Mouse (Mus musculus) CH12.LX (cell line): ENCODE measurements at regions not wholly inside any gene's neighbourhood (a gene's known extent, or its start where the extent isn't known, plus 50 kb on each side); places are given as distances from the start of the nearest gene placed in this dataset.

Source experiments
- CHD1 ChIP-seq: IDR thresholded peaks from 2 replicates; pipeline ENCODE4 v1.6.1; 2012; ENCODE audit warnings: low read depth, low read length, improper control_type of control experiment, inconsistent platforms
- CTCF ChIP-seq, 2 experiments: IDR thresholded peaks in 1 of 2; conservative IDR thresholded peaks in 1 of 2; 2 replicates each; pipeline ENCODE4 v1.5.1; 2011 to 2012; ENCODE audit warnings: low read depth in 2 of 2, low read length in 2 of 2, improper control_type of control experiment in 1 of 2, inconsistent platforms in 1 of 2, mild to moderate bottlenecking in 1 of 2, moderate library complexity in 1 of 2
- EP300 ChIP-seq: IDR thresholded peaks from 2 replicates; pipeline ENCODE4 v1.6.1; 2011; ENCODE audit warnings: low read length, improper control_type of control experiment
- ETS1 ChIP-seq: conservative IDR thresholded peaks from 2 replicates; pipeline ENCODE4 v1.6.1; 2012; ENCODE audit warnings: low read depth, mild to moderate bottlenecking, inconsistent platforms, low read length, improper control_type of control experiment, moderate library complexity
- GABPA ChIP-seq: IDR thresholded peaks from 2 replicates; pipeline ENCODE4 v1.6.1; 2012; ENCODE audit warnings: low read depth, low read length, improper control_type of control experiment, inconsistent platforms; ENCODE audit not compliant: insufficient replicate concordance
- KAT2A ChIP-seq: IDR thresholded peaks from 2 replicates; pipeline ENCODE4 v1.6.1; 2012; ENCODE audit warnings: low read length, improper control_type of control experiment, inconsistent platforms; ENCODE audit not compliant: insufficient replicate concordance
- MAFK ChIP-seq: IDR thresholded peaks from 2 replicates; pipeline ENCODE4 v1.6.1; 2011; ENCODE audit warnings: low read length, improper control_type of control experiment; ENCODE audit not compliant: insufficient replicate concordance
- MAZ ChIP-seq: IDR thresholded peaks from 2 replicates; pipeline ENCODE4 v1.6.1; 2012; ENCODE audit warnings: low read depth, mild to moderate bottlenecking, inconsistent platforms, low read length, improper control_type of control experiment, moderate library complexity
- MYC ChIP-seq: IDR thresholded peaks from 2 replicates; pipeline ENCODE4 v1.6.1; 2011; ENCODE audit warnings: low read depth, mild to moderate bottlenecking, improper control_type of control experiment, low read length
- POLR2A ChIP-seq: IDR thresholded peaks from 2 replicates; pipeline ENCODE4 v1.6.1; 2011; ENCODE audit warnings: low read depth, mild to moderate bottlenecking, improper control_type of control experiment, low read length
- RAD21 ChIP-seq: IDR thresholded peaks from 2 replicates; pipeline ENCODE4 v1.6.1; 2011; ENCODE audit warnings: low read depth, mild to moderate bottlenecking, low read length, improper control_type of control experiment, moderate library complexity
- SIN3A ChIP-seq: IDR thresholded peaks from 2 replicates; pipeline ENCODE4 v1.6.1; 2012; ENCODE audit warnings: low read length, improper control_type of control experiment, inconsistent platforms
- UBTF ChIP-seq: IDR thresholded peaks from 2 replicates; pipeline ENCODE4 v1.6.1; 2012; ENCODE audit warnings: low read depth, mild to moderate bottlenecking, inconsistent platforms, low read length, improper control_type of control experiment, moderate library complexity
- ZC3H11A ChIP-seq: IDR thresholded peaks from 2 replicates; pipeline ENCODE4 v1.6.1; 2012; ENCODE audit warnings: low read depth, mild to moderate bottlenecking, inconsistent platforms, low read length, improper control_type of control experiment

DNA sequence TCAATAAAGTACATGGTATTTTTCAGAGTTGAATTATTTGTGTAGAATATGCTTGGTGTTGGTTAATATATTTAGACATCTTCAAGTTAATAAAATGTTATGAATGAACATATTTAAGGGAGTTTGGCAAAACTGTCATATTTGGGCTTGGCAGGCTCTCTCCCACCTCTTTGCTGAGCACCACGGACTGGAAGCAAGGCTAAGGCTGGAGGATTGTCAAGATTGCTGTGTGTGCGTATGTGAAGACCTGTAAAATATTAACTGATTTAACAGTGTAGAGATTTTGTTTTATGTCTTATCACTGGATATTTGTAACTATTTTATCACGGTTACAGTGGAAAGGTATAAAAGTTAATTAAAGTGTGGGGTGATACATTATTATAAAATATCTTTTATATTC is 363.3 kb downstream of the Casp12 start:
- TF ChIP-seq ETS1 (no peak), ZC3H11A (no peak), SIN3A (no peak), MAFK (no peak), CTCF (conservative IDR thresholded peaks at IDR 0.05 in 1 of 2, IDR thresholded peaks at IDR 0.05 in 1 of 2; ENCODE audit: low read depth in 2 of 2, low read length in 2 of 2) (no peak), KAT2A (no peak), MYC (no peak), POLR2A (no peak), MAZ (no peak), RAD21 (no peak), CHD1 (no peak), GABPA (no peak), EP300 (no peak), UBTF (no peak)
